Mouse (Mus musculus) ES-E14 (cell line): Measurements from ENCODE around the gene Gramd1b.

ENCODE experiments used
- MAFK ChIP-seq: IDR thresholded peaks from 2 replicates; pipeline ENCODE4 v1.6.1; 2014; ENCODE audit warnings: mild to moderate bottlenecking, low read depth, low read length, inconsistent platforms; ENCODE audit not compliant: insufficient read depth
- ZC3H11A ChIP-seq: IDR thresholded peaks from 2 replicates; pipeline ENCODE4 v1.6.1; 2012; ENCODE audit warnings: low read depth, mild to moderate bottlenecking, inconsistent platforms, low read length, borderline replicate concordance
- ZNF384 ChIP-seq: IDR thresholded peaks from 2 replicates; pipeline ENCODE4 v1.6.1; 2012; ENCODE audit warnings: low read depth, low read length, inconsistent platforms

- TF ChIP-seq ZC3H11A (no peak), MAFK (no peak), ZNF384 (no peak)
Measured at GRCm38 (mm10) chr9:40318771-40319170, 212.4 kb downstream of the Gramd1b start.
